Mouse (Mus musculus): Measurements from ENCODE around the gene Parp4. TPM values are rescaled to one million over a fixed set of nuclear protein-coding genes. Genes with fewer than 3 reads are reported as not detected.

The Parp4 gene
- polyA plus RNA-seq, 1 experiment from 2014 or later = 8.2 TPM

GRCm38 (mm10) chr14:56575969-56576901, 816 bp downstream of the Parp4 start:
- no peaks in the 10 kb centered on the region for H3K9me3 ChIP-seq (replicated peaks; ENCODE audit: low read length)
- DNase-seq (ENCODE audit: low spot score) (no peak), ATAC-seq (replicated peaks; ENCODE audit: low FRiP score, low read depth) (no peak)
- 57% methylated on average over 18 of the region's 18 CpGs for WGBS
- peak overlapping the region; percentile 76 for H3K4me2 ChIP-seq (ENCODE audit: low read length)
- H3K4me3 ChIP-seq (replicated peaks; ENCODE audit: low read depth, low read length) = peak overlapping the region; percentile 68
- TF ChIP-seq CTCF (IDR thresholded peaks at IDR 0.05; ENCODE audit: low read depth) = no peak
- H3K4me1 ChIP-seq (replicated peaks; ENCODE audit: insufficient read depth, low read length) = peaks cover 5% of the 10 kb centered on the region; the same call in 1 of the 2 replicates
- peak overlapping the region; percentile 74; the same call in 1 of the 2 replicates for H3K9ac ChIP-seq (ENCODE audit: low read depth, low read length)
- H3K27me3 ChIP-seq (ENCODE audit: insufficient read depth, low read length) = no peaks in the 10 kb centered on the region
- no peaks in the 10 kb centered on the region for H3K36me3 ChIP-seq (ENCODE audit: insufficient read depth, low read length)
- H3K27ac ChIP-seq = peak overlapping the region; percentile 79

GRCm38 (mm10) chr14:56579011-56579410, 3.6 kb downstream of the Parp4 start:
- no peaks in the 10 kb centered on the region for H3K27me3 ChIP-seq (ENCODE audit: insufficient read depth, low read length)
- TF ChIP-seq CTCF (IDR thresholded peaks at IDR 0.05; ENCODE audit: low read depth) = no peak
- no peak for DNase-seq (ENCODE audit: low spot score)
- no peak overlapping the region for H3K4me2 ChIP-seq (ENCODE audit: low read length)
- WGBS = 41% methylated on average over 8 of the region's 8 CpGs
- no peak overlapping the region for H3K9ac ChIP-seq (ENCODE audit: low read depth, low read length)
- H3K4me1 ChIP-seq (replicated peaks; ENCODE audit: insufficient read depth, low read length) = peaks cover 5% of the 10 kb centered on the region; the same call in 1 of the 2 replicates
- H3K27ac ChIP-seq = no peak overlapping the region
- H3K36me3 ChIP-seq (ENCODE audit: insufficient read depth, low read length) = no peaks in the 10 kb centered on the region
- H3K9me3 ChIP-seq (replicated peaks; ENCODE audit: low read length) = no peaks in the 10 kb centered on the region
- no peak overlapping the region for H3K4me3 ChIP-seq (replicated peaks; ENCODE audit: low read depth, low read length)
- ATAC-seq (replicated peaks; ENCODE audit: low FRiP score, low read depth) = no peak

- Histone ChIP-seq H3K4me2 (ENCODE audit: low read length) (no peak overlapping the region), H3K4me3 (replicated peaks; ENCODE audit: low read depth, low read length) (no peak overlapping the region), H3K27me3 (ENCODE audit: insufficient read depth, low read length) (no peaks in the 10 kb centered on the region), H3K36me3 (ENCODE audit: insufficient read depth, low read length) (no peaks in the 10 kb centered on the region), H3K27ac (no peak overlapping the region), H3K9ac (ENCODE audit: low read depth, low read length) (no peak overlapping the region), H3K4me1 (replicated peaks; ENCODE audit: insufficient read depth, low read length) (peaks cover 5% of the 10 kb centered on the region; the same call in 1 of the 2 replicates), H3K9me3 (replicated peaks; ENCODE audit: low read length) (no peaks in the 10 kb centered on the region)
- WGBS = 54% methylated on average over 5 of the region's 5 CpGs
- DNase-seq (ENCODE audit: low spot score) = no peak
- no peak for TF ChIP-seq CTCF (IDR thresholded peaks at IDR 0.05; ENCODE audit: low read depth)
- ATAC-seq (replicated peaks; ENCODE audit: low FRiP score, low read depth) = no peak
Measured at GRCm38 (mm10) chr14:56581117-56581516, 5.7 kb downstream of the Parp4 start.

- no peak for ATAC-seq (replicated peaks; ENCODE audit: low FRiP score, low read depth)
Measured at GRCm38 (mm10) chr14:56582294-56582693, 6.9 kb downstream of the Parp4 start.

GRCm38 (mm10) chr14:56592191-56592590, 16.8 kb downstream of the Parp4 start:
- Histone ChIP-seq H3K9ac (ENCODE audit: low read depth, low read length) (no peak overlapping the region), H3K9me3 (replicated peaks; ENCODE audit: low read length) (no peaks in the 10 kb centered on the region), H3K27me3 (ENCODE audit: insufficient read depth, low read length) (no peaks in the 10 kb centered on the region), H3K27ac (no peak overlapping the region), H3K4me1 (replicated peaks; ENCODE audit: insufficient read depth, low read length) (no peaks in the 10 kb centered on the region), H3K4me3 (replicated peaks; ENCODE audit: low read depth, low read length) (no peak overlapping the region), H3K4me2 (ENCODE audit: low read length) (no peak overlapping the region), H3K36me3 (ENCODE audit: insufficient read depth, low read length) (peaks cover 33% of the 10 kb centered on the region)
- TF ChIP-seq CTCF (IDR thresholded peaks at IDR 0.05; ENCODE audit: low read depth) = no peak
- WGBS = 91% methylated on average over 9 of the region's 9 CpGs
- DNase-seq (ENCODE audit: low spot score) (no peak), ATAC-seq (replicated peaks; ENCODE audit: low FRiP score, low read depth) (no peak)

More at GRCm38 (mm10) chr14:56582294-56582693, 6.9 kb downstream of the Parp4 start:
- no peak overlapping the region for H3K27ac ChIP-seq
- H3K9me3 ChIP-seq (replicated peaks; ENCODE audit: low read length) = no peaks in the 10 kb centered on the region
- no peaks in the 10 kb centered on the region for H3K27me3 ChIP-seq (ENCODE audit: insufficient read depth, low read length)
- H3K9ac ChIP-seq (ENCODE audit: low read depth, low read length) = no peak overlapping the region
- no peaks in the 10 kb centered on the region for H3K36me3 ChIP-seq (ENCODE audit: insufficient read depth, low read length)
- H3K4me3 ChIP-seq (replicated peaks; ENCODE audit: low read depth, low read length) = no peak overlapping the region
- no peak for TF ChIP-seq CTCF (IDR thresholded peaks at IDR 0.05; ENCODE audit: low read depth)
- no peak for DNase-seq (ENCODE audit: low spot score)
- 79% methylated on average over 6 of the region's 6 CpGs for WGBS
- H3K4me2 ChIP-seq (ENCODE audit: low read length) = no peak overlapping the region
- no peaks in the 10 kb centered on the region; the same call in 1 of the 2 replicates for H3K4me1 ChIP-seq (replicated peaks; ENCODE audit: insufficient read depth, low read length)

- no peak overlapping the region for H3K27ac ChIP-seq
- WGBS = 93% methylated on average over 1 of the region's 1 CpGs
- no peak for DNase-seq (ENCODE audit: low spot score)
- no peaks in the 10 kb centered on the region for H3K27me3 ChIP-seq (ENCODE audit: insufficient read depth, low read length)
- H3K4me2 ChIP-seq (ENCODE audit: low read length) = no peak overlapping the region
- no peak overlapping the region for H3K4me3 ChIP-seq (replicated peaks; ENCODE audit: low read depth, low read length)
- no peak overlapping the region for H3K9ac ChIP-seq (ENCODE audit: low read depth, low read length)
- ATAC-seq (replicated peaks; ENCODE audit: low FRiP score, low read depth) = no peak
- TF ChIP-seq CTCF (IDR thresholded peaks at IDR 0.05; ENCODE audit: low read depth) = no peak
- no peaks in the 10 kb centered on the region for H3K9me3 ChIP-seq (replicated peaks; ENCODE audit: low read length)
- H3K36me3 ChIP-seq (ENCODE audit: insufficient read depth, low read length) = peaks cover 38% of the 10 kb centered on the region
- H3K4me1 ChIP-seq (replicated peaks; ENCODE audit: insufficient read depth, low read length) = no peaks in the 10 kb centered on the region
Measured at GRCm38 (mm10) chr14:56594811-56595210, 19.4 kb downstream of the Parp4 start.
